Mouse (Mus musculus) heart, postnatal 0 days (tissue): Measurements from ENCODE around the gene Sla2. TPM values are rescaled to one million over a fixed set of nuclear protein-coding genes. Genes with fewer than 3 reads are reported as not detected.
"Not testable (repeated sequence)": the region's sequence is repeated elsewhere in the genome, so short reads cannot be mapped to it uniquely, and the experiment has no call there.

ENCODE experiments used
- ATAC-seq: fragments of 200-750 bp; cut with Nextera tagmentation; 2 replicates; pipeline ENCODE4 v1.8.0; 2017; ENCODE audit warnings: low read depth, moderate number of reproducible peaks, moderate library complexity; ENCODE audit not compliant: insufficient read depth
- DNase-seq: peaks from one replicate; pipeline ENCODE4 v3.0.0-alpha.2; 2016; ENCODE audit warnings: low spot score
- H3K27ac ChIP-seq: fragments of 300-500 bp; sonication (generic); 2 replicates; pipeline ENCODE4 v1.5.1; 2014; ENCODE audit warnings: low read depth, mild to moderate bottlenecking
- H3K27me3 ChIP-seq: fragments of 300-500 bp; sonication (generic); 2 replicates; pipeline ENCODE4 v1.6.1; 2014; ENCODE audit warnings: low read length, mixed read lengths; ENCODE audit not compliant: control insufficient read depth, insufficient read depth
- H3K36me3 ChIP-seq: fragments of 300-500 bp; sonication (generic); replicated peaks from 2 replicates; pipeline ENCODE4 v1.6.1; 2014; ENCODE audit warnings: low read length, mixed read lengths; ENCODE audit not compliant: control insufficient read depth, insufficient read depth
- H3K4me1 ChIP-seq: fragments of 300-500 bp; sonication (generic); 2 replicates; pipeline ENCODE4 v1.6.1; 2014; ENCODE audit warnings: antibody characterized with exemption; ENCODE audit not compliant: control insufficient read depth, insufficient read depth
- H3K4me2 ChIP-seq: fragments of 300-500 bp; sonication (generic); 2 replicates; pipeline ENCODE4 v1.6.1; 2014; ENCODE audit warnings: low read depth, mild to moderate bottlenecking, low read length, moderate library complexity
- H3K4me3 ChIP-seq: fragments of 300-500 bp; sonication (generic); 2 replicates; pipeline ENCODE4 v1.5.1; 2014; ENCODE audit warnings: low read depth, low read length
- H3K9ac ChIP-seq: fragments of 300-500 bp; sonication (generic); replicated peaks from 2 replicates; pipeline ENCODE4 v1.6.1; 2014; ENCODE audit warnings: low read depth, low read length, mixed read lengths
- H3K9me3 ChIP-seq: fragments of 300-500 bp; sonication (generic); replicated peaks from 2 replicates; pipeline ENCODE4 v1.6.1; 2016; ENCODE audit warnings: low read length; ENCODE audit not compliant: control insufficient read depth
- CTCF ChIP-seq: IDR thresholded peaks from 2 replicates; pipeline ENCODE4 v1.5.1; 2016; ENCODE audit warnings: antibody characterized with exemption, control low read depth, low read depth
- EP300 ChIP-seq: IDR thresholded peaks from 2 replicates; pipeline ENCODE4 v1.6.1; 2016; ENCODE audit warnings: antibody characterized with exemption, low read depth
- WGBS: fragments of 180-500 bp; shearing (Covaris S2); extraction: QIAGEN DNeasy Blood & Tissue Kit; methylation state at CpG from one replicate; pipeline ENCODE4 v1.1.7; 2014; 5-methylcytosine and 5-hydroxymethylcytosine counted together
- polyA plus RNA-seq: library from polyadenylated mRNA; unstranded; fragments of >200 nt; fragmentation: Nextera tagmentation; extraction: Ambion mirVana; gene quantifications from 2 replicates; pipeline ENCODE4 v1.2.1, GENCODE M21; 2015
- total RNA-seq: library from RNA; depleted of rRNA; stranded (reverse); fragments of >200 nt; gene quantifications from 2 replicates; pipeline ENCODE4 v1.2.3, GENCODE M21; 2014; ENCODE audit warnings: low replicate concordance

Gene Sla2
- total and polyA plus RNA-seq, 2 experiments from 2014 or later: 0.14 TPM; not detected in 1

DNA sequence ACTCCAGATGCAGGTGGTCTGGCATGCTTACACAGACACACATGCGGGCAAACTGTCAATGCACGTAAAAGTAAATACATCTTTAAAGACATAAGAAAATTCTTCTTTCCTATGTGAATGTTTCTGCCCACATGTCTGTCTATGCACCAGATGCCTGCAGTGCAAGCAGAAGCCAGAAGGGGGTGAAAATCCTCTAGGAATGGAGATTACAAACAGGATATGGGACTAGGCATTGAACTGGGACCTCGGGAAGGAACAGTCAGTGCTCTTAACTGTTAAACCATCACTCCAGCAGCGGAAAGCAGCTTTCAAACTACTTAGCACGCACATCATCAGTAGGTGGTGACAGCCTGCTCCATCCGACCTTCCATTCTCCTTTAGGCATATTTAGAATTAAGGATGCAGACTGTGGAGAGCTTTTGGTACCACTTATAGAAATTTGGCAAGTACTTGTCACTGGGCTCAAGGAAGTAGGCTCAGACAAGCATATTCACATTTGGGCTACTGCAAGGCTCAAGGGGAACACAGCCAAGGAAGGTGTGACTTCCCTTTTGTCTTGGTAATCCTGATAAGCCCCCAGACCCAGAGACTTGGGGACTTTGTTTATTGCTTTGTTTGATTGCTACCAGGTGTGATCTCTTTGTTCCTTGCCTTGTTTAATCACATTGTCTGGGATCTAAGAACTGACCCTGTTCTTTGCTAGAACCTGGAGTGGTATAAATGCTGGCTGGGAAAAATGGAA is 18.2 kb upstream of the Sla2 start:
- no peaks in the 10 kb centered on the region for H3K27me3 ChIP-seq
- H3K27ac ChIP-seq: no peak overlapping the region
- no peaks in the 10 kb centered on the region for H3K36me3 ChIP-seq
- peak; percentile 36 for DNase-seq
- H3K9ac ChIP-seq: no peak overlapping the region
- ATAC-seq: no peak
- no peaks in the 10 kb centered on the region for H3K9me3 ChIP-seq
- H3K4me3 ChIP-seq: no peak overlapping the region
- no peaks in the 10 kb centered on the region for H3K4me1 ChIP-seq
- H3K4me2 ChIP-seq: no peak overlapping the region
- WGBS: 18% methylated on average over 6 of the region's 6 CpGs
- TF ChIP-seq CTCF (peak; percentile 70), EP300 (no peak)

DNA sequence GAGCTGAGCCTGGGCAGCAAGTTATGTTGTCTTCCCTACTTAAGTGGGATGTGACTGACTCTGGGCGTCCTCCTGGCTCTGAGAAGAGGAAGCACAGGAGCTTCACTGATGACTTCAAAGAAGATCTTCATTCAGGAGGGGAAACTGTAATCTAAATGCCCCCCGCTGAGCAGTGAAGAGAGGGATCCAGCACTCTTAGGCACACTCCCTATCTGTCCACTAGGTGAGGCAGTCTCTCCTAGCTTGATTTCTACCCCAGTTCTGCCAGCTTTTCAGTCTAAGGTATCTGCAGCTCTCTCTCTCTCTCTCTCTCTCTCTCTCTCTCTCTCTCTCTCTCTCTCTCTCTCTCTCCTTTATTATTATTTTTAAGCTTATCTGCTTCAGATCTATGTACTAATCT is 16.4 kb upstream of the Sla2 start:
- Histone ChIP-seq H3K9me3 (no peaks in the 10 kb centered on the region), H3K9ac (no peak overlapping the region), H3K4me3 (no peak overlapping the region), H3K4me2 (no peak overlapping the region), H3K36me3 (no peaks in the 10 kb centered on the region), H3K27me3 (no peaks in the 10 kb centered on the region), H3K4me1 (no peaks in the 10 kb centered on the region), H3K27ac (no peak overlapping the region)
- ATAC-seq (no peak), DNase-seq (no peak)
- 26% methylated on average over 2 of the region's 2 CpGs for WGBS
- TF ChIP-seq EP300 (no peak), CTCF (0 out of 2 replicates have a peak, but pooled peaks have one; percentile 21)

DNA sequence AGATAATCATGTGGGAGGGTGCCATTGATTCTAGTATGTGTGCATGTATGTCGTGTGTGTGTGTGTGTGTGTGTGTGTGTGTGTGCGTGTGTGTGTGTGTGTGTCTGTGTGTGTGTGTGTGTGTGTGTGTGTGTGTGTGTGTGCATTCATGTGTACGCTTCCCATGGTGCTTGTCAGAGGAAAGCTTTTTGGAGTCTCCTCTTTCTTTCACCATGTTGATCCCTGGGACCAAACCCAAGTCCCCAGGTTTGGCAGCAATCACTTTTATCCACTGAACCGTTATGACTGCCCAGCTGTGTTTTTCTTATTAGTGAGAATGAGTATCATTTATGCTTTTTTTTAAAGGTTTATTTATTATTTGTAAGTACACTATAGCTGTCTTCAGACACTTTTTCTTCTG is 15.4 kb upstream of the Sla2 start:
- H3K9ac ChIP-seq, H3K9me3 ChIP-seq, H3K4me3 ChIP-seq, H3K4me1 ChIP-seq, H3K4me2 ChIP-seq, H3K27ac ChIP-seq, DNase-seq, H3K27me3 ChIP-seq, ATAC-seq, H3K36me3 ChIP-seq: not testable (repeated sequence)
- WGBS: 73% methylated on average over 4 of the region's 4 CpGs

DNA sequence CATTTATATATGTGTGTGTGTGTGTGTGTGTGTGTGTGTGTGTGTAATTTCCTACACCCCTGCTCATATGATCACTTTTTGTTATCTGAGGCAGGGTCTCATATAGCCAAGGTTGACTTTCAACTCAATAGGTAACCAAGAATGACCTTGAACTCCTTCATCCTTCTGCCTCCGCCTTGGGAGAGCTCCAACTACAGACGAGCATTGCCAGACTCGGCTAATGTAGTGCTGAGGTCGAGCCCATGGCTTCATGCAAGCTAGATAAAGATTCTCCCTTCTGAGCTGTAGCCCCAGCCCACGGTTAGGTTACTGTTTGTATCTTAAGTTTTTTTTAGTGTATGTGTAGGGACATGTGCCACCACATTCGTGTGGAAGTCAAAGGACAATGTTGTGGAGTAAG is 14.9 kb upstream of the Sla2 start:
- Histone ChIP-seq H3K9ac (no peak overlapping the region), H3K4me1 (no peaks in the 10 kb centered on the region), H3K4me3 (no peak overlapping the region), H3K4me2 (no peak overlapping the region), H3K36me3 (no peaks in the 10 kb centered on the region), H3K27me3 (no peaks in the 10 kb centered on the region), H3K27ac (no peak overlapping the region), H3K9me3 (no peaks in the 10 kb centered on the region)
- ATAC-seq (no peak), DNase-seq (no peak)
- WGBS: 59% methylated on average over 6 of the region's 6 CpGs
- TF ChIP-seq CTCF (no peak), EP300 (no peak)

DNA sequence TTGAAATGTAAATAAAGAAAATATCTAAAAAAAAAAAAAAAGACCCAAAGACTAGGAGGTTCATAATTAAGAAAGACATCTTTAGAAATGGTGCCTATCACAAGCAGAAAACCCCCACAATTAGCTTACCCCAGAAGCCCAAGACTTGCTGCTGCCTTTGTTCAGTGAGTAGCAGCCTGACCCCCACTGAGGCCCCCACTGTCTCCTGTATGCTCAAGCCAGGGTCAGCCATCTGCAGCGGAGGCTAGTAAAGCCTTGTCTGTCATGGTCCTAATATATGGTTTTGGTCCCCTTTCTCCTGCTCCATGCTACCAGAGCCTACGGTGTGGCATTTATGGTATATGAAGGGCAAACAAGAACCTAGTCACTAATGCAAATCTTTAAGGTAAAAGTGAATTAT is 14.4 kb upstream of the Sla2 start:
- Histone ChIP-seq H3K36me3 (no peaks in the 10 kb centered on the region), H3K9me3 (no peaks in the 10 kb centered on the region), H3K27me3 (no peaks in the 10 kb centered on the region), H3K4me2 (no peak overlapping the region), H3K27ac (no peak overlapping the region), H3K9ac (no peak overlapping the region), H3K4me3 (no peak overlapping the region), H3K4me1 (no peaks in the 10 kb centered on the region)
- WGBS: 88% methylated on average over 2 of the region's 2 CpGs
- ATAC-seq: no peak
- no peak for DNase-seq
- TF ChIP-seq CTCF (no peak), EP300 (no peak)

DNA sequence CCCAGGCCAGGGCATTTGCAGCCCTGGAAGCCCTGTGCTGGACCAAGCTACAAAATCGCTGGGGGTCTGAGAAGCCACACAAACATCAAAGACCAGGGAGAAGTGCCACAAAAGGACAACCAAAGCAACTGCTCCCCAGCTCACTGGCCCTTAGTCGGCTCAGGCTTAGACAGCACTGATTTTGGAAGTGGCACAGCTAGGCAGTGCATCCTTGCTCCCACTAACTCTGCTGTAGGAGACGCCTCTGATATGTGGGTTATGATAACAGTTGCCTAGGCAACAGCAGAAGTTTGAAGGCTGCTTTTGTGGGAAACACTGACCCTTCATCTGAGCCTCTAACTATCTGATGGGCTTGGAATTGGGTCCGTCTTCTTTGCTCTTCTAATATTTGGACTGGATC is 12.2 kb upstream of the Sla2 start:
- Histone ChIP-seq H3K36me3 (no peaks in the 10 kb centered on the region), H3K4me1 (no peaks in the 10 kb centered on the region), H3K9ac (no peak overlapping the region), H3K9me3 (no peaks in the 10 kb centered on the region), H3K4me2 (no peak overlapping the region), H3K27me3 (no peaks in the 10 kb centered on the region), H3K4me3 (no peak overlapping the region), H3K27ac (no peak overlapping the region)
- no peak for DNase-seq
- no peak for ATAC-seq
- no peak for TF ChIP-seq EP300
- WGBS: 41% methylated on average over 4 of the region's 4 CpGs
